Mouse (Mus musculus) midbrain, embryonic 11.5 days (tissue): ENCODE measurements around the gene Xpo4. TPM values are rescaled to one million over a fixed set of nuclear protein-coding genes. Genes with fewer than 3 reads are reported as not detected.

Experiments used
- ATAC-seq: fragments of 200-750 bp; cut with Nextera tagmentation; 2 replicates; pipeline ENCODE4 v1.8.0; 2017; ENCODE audit warnings: moderate TSS enrichment, moderate library complexity; ENCODE audit not compliant: low FRiP score
- DNase-seq: peaks from one replicate; pipeline ENCODE4 v3.0.0; 2015; ENCODE audit warnings: low spot score; ENCODE audit errors: missing footprints
- H3K27ac ChIP-seq: fragments of 300-500 bp; sonication (generic); 2 replicates; pipeline ENCODE4 v1.5.1; 2014; ENCODE audit warnings: low read depth, low read length
- H3K27me3 ChIP-seq: fragments of 300-500 bp; sonication (generic); 2 replicates; pipeline ENCODE4 v1.6.1; 2014; ENCODE audit warnings: mild to moderate bottlenecking, low read length, moderate library complexity, mixed read lengths; ENCODE audit not compliant: control insufficient read depth, insufficient read depth
- H3K36me3 ChIP-seq: fragments of 300-500 bp; sonication (generic); 2 replicates; pipeline ENCODE4 v1.6.1; 2014; ENCODE audit warnings: mild to moderate bottlenecking, low read length, moderate library complexity, mixed read lengths; ENCODE audit not compliant: control insufficient read depth, insufficient read depth
- H3K4me1 ChIP-seq: fragments of 300-500 bp; sonication (generic); 2 replicates; pipeline ENCODE4 v1.6.1; 2014; ENCODE audit warnings: low read length; ENCODE audit not compliant: control insufficient read depth, insufficient read depth
- H3K4me2 ChIP-seq: fragments of 300-500 bp; sonication (generic); 2 replicates; pipeline ENCODE4 v1.6.1; 2014; ENCODE audit warnings: mild to moderate bottlenecking, moderate library complexity
- H3K4me3 ChIP-seq: fragments of 300-500 bp; sonication (generic); 2 replicates; pipeline ENCODE4 v1.5.1; 2014; ENCODE audit warnings: low read depth, low read length
- H3K9ac ChIP-seq: fragments of 300-500 bp; sonication (generic); 2 replicates; pipeline ENCODE4 v1.6.1; 2014; ENCODE audit warnings: low read length
- H3K9me3 ChIP-seq: fragments of 300-500 bp; sonication (generic); 2 replicates; pipeline ENCODE4 v1.6.1; 2016; ENCODE audit warnings: low read length; ENCODE audit not compliant: control insufficient read depth
- WGBS: fragments of 180-500 bp; shearing (Covaris S2); extraction: QIAGEN DNeasy Blood & Tissue Kit; methylation state at CpG from one replicate; pipeline ENCODE4 v1.1.7; 2014; 5-methylcytosine and 5-hydroxymethylcytosine counted together
- polyA plus RNA-seq: library from polyadenylated mRNA; unstranded; fragments of >200 nt; fragmentation: Nextera tagmentation; extraction: Ambion mirVana; gene quantifications from 2 replicates; pipeline ENCODE4 v1.2.1, GENCODE M21; 2014

The Xpo4 gene
- polyA plus RNA-seq, 1 experiment from 2014 or later, result 32.6 TPM

GRCm38 (mm10) chr14:57533214-57533613 is 132.0 kb downstream of the Xpo4 start:
- DNase-seq, result peak; percentile 93
- Histone ChIP-seq H3K9ac (no peak overlapping the region), H3K36me3 (no peaks in the 10 kb centered on the region), H3K4me3 (no peak overlapping the region), H3K4me1 (peaks cover 25% of the 10 kb centered on the region), H3K4me2 (no peak overlapping the region), H3K27me3 (peaks cover 10% of the 10 kb centered on the region; the same call in 1 of the 2 replicates), H3K27ac (no peak overlapping the region), H3K9me3 (no peaks in the 10 kb centered on the region)
- WGBS, result 30% methylated on average over 3 of the region's 3 CpGs
- ATAC-seq, result no peak

- Histone ChIP-seq H3K9ac (no peak overlapping the region), H3K4me2 (no peak overlapping the region), H3K4me3 (no peak overlapping the region), H3K27me3 (peaks cover 10% of the 10 kb centered on the region; the same call in 1 of the 2 replicates), H3K27ac (no peak overlapping the region), H3K4me1 (peaks cover 19% of the 10 kb centered on the region), H3K36me3 (no peaks in the 10 kb centered on the region), H3K9me3 (no peaks in the 10 kb centered on the region)
- 91% methylated on average over 3 of the region's 3 CpGs for WGBS
- no peak for DNase-seq
- ATAC-seq, result no peak
Measured at GRCm38 (mm10) chr14:57532577-57532976, 132.7 kb downstream of the Xpo4 start.

- no peak overlapping the region for H3K9ac ChIP-seq
- peaks cover 12% of the 10 kb centered on the region for H3K27me3 ChIP-seq
- H3K4me3 ChIP-seq, result no peak overlapping the region
- 63% methylated on average over 5 of the region's 5 CpGs for WGBS
- peak; percentile 59 for DNase-seq
- no peak overlapping the region for H3K4me2 ChIP-seq
- H3K36me3 ChIP-seq, result no peaks in the 10 kb centered on the region
- no peak for ATAC-seq
- no peaks in the 10 kb centered on the region for H3K9me3 ChIP-seq
- H3K27ac ChIP-seq, result no peak overlapping the region
- H3K4me1 ChIP-seq, result peaks cover 18% of the 10 kb centered on the region
Measured at GRCm38 (mm10) chr14:57529786-57530515, 135.3 kb downstream of the Xpo4 start.

GRCm38 (mm10) chr14:57529086-57529785 is 136.0 kb downstream of the Xpo4 start:
- H3K4me3 ChIP-seq, result no peak overlapping the region
- DNase-seq (peak; percentile 76), ATAC-seq (no peak)
- H3K9ac ChIP-seq, result no peak overlapping the region
- peaks cover 14% of the 10 kb centered on the region for H3K27me3 ChIP-seq
- WGBS, result 67% methylated on average over 10 of the region's 10 CpGs
- no peaks in the 10 kb centered on the region for H3K36me3 ChIP-seq
- peaks cover 12% of the 10 kb centered on the region for H3K4me1 ChIP-seq
- no peaks in the 10 kb centered on the region for H3K9me3 ChIP-seq
- no peak overlapping the region for H3K27ac ChIP-seq
- no peak overlapping the region for H3K4me2 ChIP-seq

- H3K27me3 ChIP-seq, result peaks cover 26% of the 10 kb centered on the region
- no peaks in the 10 kb centered on the region for H3K36me3 ChIP-seq
- no peak overlapping the region for H3K27ac ChIP-seq
- no peak overlapping the region for H3K4me2 ChIP-seq
- no peak overlapping the region for H3K9ac ChIP-seq
- H3K4me3 ChIP-seq, result no peak overlapping the region
- no peak for ATAC-seq
- WGBS, result 48% methylated on average over 2 of the region's 2 CpGs
- no peaks in the 10 kb centered on the region for H3K9me3 ChIP-seq
- DNase-seq, result peak; percentile 65
- H3K4me1 ChIP-seq, result peaks cover 8% of the 10 kb centered on the region
Measured at GRCm38 (mm10) chr14:57527598-57527997, 137.6 kb downstream of the Xpo4 start.

Other genes with a start within 250 kb of the Xpo4 start
- 17.2 and 18.1 TPM in 2 replicates for gene Ift88, start 241.4 kb downstream of the Xpo4 start, polyA plus RNA-seq
- 1.5 and 1.7 TPM in 2 replicates for gene Il17d, start 140.7 kb downstream of the Xpo4 start, polyA plus RNA-seq
- gene Eef1akmt1, start 93.8 kb downstream of the Xpo4 start, polyA plus RNA-seq, result 82.0 and 87.2 TPM in 2 replicates
- not detected in 2 replicates for gene Gm49361, start 80.7 kb upstream of the Xpo4 start, polyA plus RNA-seq
- gene Lats2, start 93.0 kb upstream of the Xpo4 start, polyA plus RNA-seq, result 10.7 and 11.2 TPM in 2 replicates
- 23.6 and 27.9 TPM in 2 replicates for gene Sap18, start 132.8 kb upstream of the Xpo4 start, polyA plus RNA-seq
- gene Ska3, start 160.8 kb upstream of the Xpo4 start, polyA plus RNA-seq, result 43.0 and 47.1 TPM in 2 replicates
- 129 and 136 TPM in 2 replicates for gene Mrpl57, start 160.8 kb upstream of the Xpo4 start, polyA plus RNA-seq
- 53.6 and 59.1 TPM in 2 replicates for gene Zdhhc20, start 224.8 kb upstream of the Xpo4 start, polyA plus RNA-seq